Mouse (Mus musculus) lung, embryonic 16.5 days (tissue): ENCODE measurements around the gene Rfc4. TPM values are rescaled to one million over a fixed set of nuclear protein-coding genes. Genes with fewer than 3 reads are reported as not detected.

Source experiments
- ATAC-seq: fragments of 200-750 bp; cut with Nextera tagmentation; 2 replicates; pipeline ENCODE4 v1.8.0; 2017; ENCODE audit warnings: low read depth, mild to moderate bottlenecking, moderate library complexity
- H3K27ac ChIP-seq: fragments of 300-500 bp; sonication (generic); 2 replicates; pipeline ENCODE4 v1.5.1; 2014; ENCODE audit warnings: mild to moderate bottlenecking, control low read depth, low read length
- H3K27me3 ChIP-seq: fragments of 300-500 bp; sonication (generic); 2 replicates; pipeline ENCODE4 v1.6.1; 2014; ENCODE audit warnings: low read depth, low read length, mixed read lengths; ENCODE audit not compliant: control insufficient read depth, insufficient read depth
- H3K36me3 ChIP-seq: fragments of 300-500 bp; sonication (generic); 2 replicates; pipeline ENCODE4 v1.6.1; 2014; ENCODE audit warnings: low read length; ENCODE audit not compliant: control insufficient read depth, insufficient read depth
- H3K4me1 ChIP-seq: fragments of 300-500 bp; sonication (generic); replicated peaks from 2 replicates; pipeline ENCODE4 v1.6.1; 2014; ENCODE audit warnings: low read length, mixed read lengths; ENCODE audit not compliant: control insufficient read depth, insufficient read depth
- H3K4me2 ChIP-seq: fragments of 300-500 bp; sonication (generic); 2 replicates; pipeline ENCODE4 v1.6.1; 2014; ENCODE audit warnings: low read depth, low read length, control low read depth
- H3K4me3 ChIP-seq: fragments of 300-500 bp; sonication (generic); 2 replicates; pipeline ENCODE4 v1.5.1; 2014; ENCODE audit warnings: mild to moderate bottlenecking, low read length, control low read depth
- H3K9ac ChIP-seq: fragments of 300-500 bp; sonication (generic); 2 replicates; pipeline ENCODE4 v1.6.1; 2014; ENCODE audit warnings: low read length, control low read depth
- H3K9me3 ChIP-seq: fragments of 300-500 bp; sonication (generic); 2 replicates; pipeline ENCODE4 v1.6.1; 2016; ENCODE audit warnings: low read length; ENCODE audit not compliant: control insufficient read depth
- WGBS: fragments of 180-500 bp; shearing (Covaris S2); extraction: QIAGEN DNeasy Blood & Tissue Kit; methylation state at CpG from one replicate; pipeline ENCODE4 v1.1.7; 2014; 5-methylcytosine and 5-hydroxymethylcytosine counted together
- polyA plus RNA-seq: library from polyadenylated mRNA; unstranded; fragments of >200 nt; fragmentation: Nextera tagmentation; extraction: Ambion mirVana; gene quantifications from 2 replicates; pipeline ENCODE4 v1.2.1, GENCODE M21; 2015

Gene Rfc4
- polyA plus RNA-seq = 108 and 123 TPM in 2 replicates

DNA sequence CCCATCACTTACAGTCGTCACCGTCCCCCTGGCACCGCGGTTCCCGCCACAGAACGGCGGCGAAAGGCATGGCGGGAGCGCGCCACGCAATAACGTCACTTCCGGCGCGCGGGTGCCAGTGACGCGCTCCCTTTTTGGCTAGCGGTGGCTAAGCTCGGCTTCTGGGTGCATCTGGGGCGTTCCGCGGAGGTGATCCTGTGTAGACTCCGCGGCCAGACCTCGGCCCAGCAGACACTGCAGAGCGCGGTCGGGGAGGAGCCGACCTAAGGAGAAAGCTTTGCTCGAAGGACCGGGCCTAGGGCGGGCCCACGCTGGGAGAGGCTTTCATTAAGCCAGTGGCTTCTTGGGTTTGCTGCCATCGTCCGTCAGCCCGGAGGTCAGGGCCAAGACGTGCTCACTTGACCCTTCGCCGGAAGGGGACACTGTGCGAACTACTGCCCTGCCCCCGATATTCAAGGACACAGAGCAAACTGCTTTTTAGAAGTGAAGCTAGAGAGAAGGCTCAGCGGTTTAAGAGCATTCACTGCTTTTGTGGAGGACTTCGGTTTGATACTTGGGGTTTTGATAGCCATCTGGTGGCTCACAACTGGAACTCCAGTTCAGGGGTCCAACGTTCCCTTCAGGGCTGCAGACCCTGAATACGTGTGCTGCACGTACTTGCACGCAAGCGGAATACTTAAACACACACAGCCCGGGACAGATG, at the start of gene Rfc4:
TSS of gene Rfc4 (minus strand) at position 65 of the 703 bp plus-strand sequence.
- ATAC-seq = peak; percentile 95
- under 1% methylated on average over 51 of the region's 51 CpGs for WGBS
- Histone ChIP-seq H3K36me3 (peaks cover 6% of the 10 kb centered on the region), H3K4me2 (peak within 1 kb of the TSS; percentile 90), H3K9me3 (no peaks in the 10 kb centered on the region), H3K27ac (peak within 1 kb of the TSS; percentile 98), H3K4me3 (peak within 1 kb of the TSS; percentile 73), H3K27me3 (no peaks in the 10 kb centered on the region), H3K9ac (peak within 1 kb of the TSS; percentile 92), H3K4me1 (peaks cover 9% of the 10 kb centered on the region)

DNA sequence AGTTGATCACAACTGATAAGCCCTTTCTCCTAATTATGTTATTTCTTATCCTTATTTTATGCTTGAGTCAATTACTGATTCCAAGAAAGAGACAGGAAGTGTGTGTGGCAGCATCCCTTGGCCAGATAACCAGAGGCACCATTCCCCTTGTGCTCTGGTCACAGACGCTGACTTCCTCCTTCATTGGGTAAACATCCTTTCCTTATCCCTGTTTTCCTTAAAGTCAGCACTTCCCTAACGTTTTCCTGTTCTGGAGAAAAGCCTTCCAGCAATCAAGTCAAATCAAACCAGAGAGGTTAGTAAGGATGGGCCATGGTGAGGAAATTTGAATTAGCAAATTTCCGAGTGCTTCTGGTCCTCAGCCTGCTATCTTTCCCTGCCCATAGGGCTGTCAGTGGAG, 48.4 kb upstream of the Rfc4 start:
- no peaks in the 10 kb centered on the region for H3K4me1 ChIP-seq
- H3K36me3 ChIP-seq = no peaks in the 10 kb centered on the region
- no peak overlapping the region for H3K9ac ChIP-seq
- H3K4me3 ChIP-seq = no peak overlapping the region
- ATAC-seq = no peak
- WGBS = 29% methylated on average over 3 of the region's 3 CpGs
- H3K27me3 ChIP-seq = no peaks in the 10 kb centered on the region
- no peak overlapping the region for H3K4me2 ChIP-seq
- H3K9me3 ChIP-seq = no peaks in the 10 kb centered on the region; the same call in 1 of the 2 replicates
- H3K27ac ChIP-seq = no peak overlapping the region

DNA sequence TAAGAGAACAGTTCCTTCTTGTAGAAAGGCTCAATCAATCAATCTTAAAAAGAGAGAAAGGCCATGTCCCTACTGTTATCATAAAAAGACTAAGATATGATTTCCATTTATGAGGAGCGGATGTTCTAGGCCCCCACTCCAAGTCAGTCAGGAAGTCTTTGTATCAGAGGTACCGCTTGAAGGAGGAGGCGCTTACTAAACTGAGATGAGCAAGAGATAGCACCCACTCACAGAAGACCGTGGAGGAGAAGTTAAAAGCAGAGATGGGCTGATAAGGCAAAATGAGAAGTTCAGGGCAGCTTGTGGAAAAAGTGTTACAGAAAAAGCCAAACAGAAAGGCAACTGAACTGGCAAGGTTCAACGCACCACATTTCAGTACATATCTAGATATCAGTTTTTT, 47.3 kb upstream of the Rfc4 start:
- WGBS = 78% methylated on average over 5 of the region's 5 CpGs
- Histone ChIP-seq H3K9ac (no peak overlapping the region), H3K27ac (no peak overlapping the region), H3K9me3 (no peaks in the 10 kb centered on the region; the same call in 1 of the 2 replicates), H3K36me3 (no peaks in the 10 kb centered on the region), H3K4me3 (no peak overlapping the region), H3K4me2 (no peak overlapping the region), H3K27me3 (no peaks in the 10 kb centered on the region), H3K4me1 (no peaks in the 10 kb centered on the region)
- ATAC-seq = no peak

DNA sequence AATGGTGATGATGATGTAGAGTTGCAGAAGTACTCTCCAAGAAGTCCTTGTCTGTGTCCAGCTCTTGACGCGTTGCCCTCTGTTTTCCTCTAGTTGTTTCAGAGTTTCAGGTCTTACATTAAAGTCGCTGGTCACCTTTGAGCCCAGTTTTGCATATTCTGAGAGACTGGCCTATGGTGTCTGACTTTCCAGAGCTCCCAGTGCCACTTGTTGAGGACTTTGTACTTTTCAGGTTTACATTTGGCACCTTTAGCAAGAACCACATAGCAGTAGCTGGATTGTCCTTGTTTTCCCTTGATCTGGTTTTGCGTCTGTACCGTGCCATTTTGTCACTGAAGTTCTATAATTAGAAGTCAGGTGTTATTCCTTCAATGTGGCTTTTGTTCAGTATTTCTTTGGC, 46.4 kb upstream of the Rfc4 start:
- Histone ChIP-seq H3K27ac (no peak overlapping the region), H3K9ac (no peak overlapping the region), H3K9me3 (no peaks in the 10 kb centered on the region; the same call in 1 of the 2 replicates), H3K4me1 (no peaks in the 10 kb centered on the region), H3K4me2 (no peak overlapping the region), H3K27me3 (no peaks in the 10 kb centered on the region), H3K4me3 (no peak overlapping the region), H3K36me3 (no peaks in the 10 kb centered on the region)
- WGBS = 89% methylated on average over 5 of the region's 5 CpGs
- ATAC-seq = no peak

DNA sequence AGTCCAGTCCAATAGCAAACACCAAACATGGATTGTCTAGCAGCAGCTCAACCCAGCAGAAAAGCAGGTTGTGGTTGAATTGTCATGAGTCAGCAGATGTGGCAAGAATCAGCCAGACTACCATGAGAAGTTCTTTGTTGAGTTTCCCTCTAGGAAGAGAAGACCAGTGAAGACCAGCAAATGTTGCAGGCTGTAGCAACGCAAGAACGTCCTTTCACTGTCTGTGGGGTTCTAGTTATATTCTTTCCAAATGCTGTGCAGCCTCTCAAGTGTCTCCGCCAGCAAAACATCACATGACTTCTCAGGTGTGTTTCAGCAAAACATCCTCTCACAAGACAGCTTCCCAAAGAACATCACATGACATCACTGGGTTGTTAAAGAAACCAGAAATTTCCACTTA, 43.3 kb upstream of the Rfc4 start:
- Histone ChIP-seq H3K4me2 (no peak overlapping the region), H3K27ac (no peak overlapping the region), H3K9ac (no peak overlapping the region), H3K4me1 (no peaks in the 10 kb centered on the region), H3K9me3 (no peaks in the 10 kb centered on the region; the same call in 1 of the 2 replicates), H3K4me3 (no peak overlapping the region), H3K27me3 (no peaks in the 10 kb centered on the region), H3K36me3 (no peaks in the 10 kb centered on the region)
- ATAC-seq = no peak
- 85% methylated on average over 3 of the region's 3 CpGs for WGBS

GRCm38 (mm10) chr16:23167079-23167478, 39.5 kb upstream of the Rfc4 start:
- Histone ChIP-seq H3K36me3 (no peaks in the 10 kb centered on the region), H3K27me3 (no peaks in the 10 kb centered on the region), H3K9ac (no peak overlapping the region), H3K4me2 (no peak overlapping the region), H3K9me3 (no peaks in the 10 kb centered on the region), H3K27ac (no peak overlapping the region), H3K4me3 (no peak overlapping the region), H3K4me1 (no peaks in the 10 kb centered on the region)
- WGBS = 42% methylated on average over 5 of the region's 5 CpGs
- no peak for ATAC-seq

DNA sequence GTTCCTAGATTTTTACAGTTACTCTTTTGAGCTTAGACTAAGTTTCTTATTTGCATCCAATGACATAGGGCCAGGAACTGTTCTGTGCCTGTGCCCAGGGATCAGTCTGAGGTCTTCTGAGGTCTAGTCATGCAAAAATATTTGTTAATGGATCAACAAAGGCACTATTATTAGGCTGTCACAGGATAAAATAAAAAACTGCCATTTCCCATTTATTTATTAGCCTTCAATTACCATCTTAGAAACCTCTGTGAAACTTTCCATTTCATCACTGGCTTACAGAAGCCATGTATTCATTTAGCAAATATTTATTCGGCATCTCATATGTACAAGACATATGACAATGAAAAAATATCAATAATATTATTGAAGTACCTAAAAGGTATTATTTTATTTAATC, 39.1 kb upstream of the Rfc4 start:
- no peaks in the 10 kb centered on the region for H3K9me3 ChIP-seq
- 89% methylated on average over 1 of the region's 1 CpGs for WGBS
- H3K4me3 ChIP-seq = no peak overlapping the region
- ATAC-seq = no peak
- H3K4me2 ChIP-seq = no peak overlapping the region
- no peaks in the 10 kb centered on the region for H3K27me3 ChIP-seq
- H3K4me1 ChIP-seq = no peaks in the 10 kb centered on the region
- H3K36me3 ChIP-seq = no peaks in the 10 kb centered on the region
- H3K9ac ChIP-seq = no peak overlapping the region
- H3K27ac ChIP-seq = no peak overlapping the region

GRCm38 (mm10) chr16:23165441-23165840, 37.9 kb upstream of the Rfc4 start:
- H3K36me3 ChIP-seq = no peaks in the 10 kb centered on the region
- no peaks in the 10 kb centered on the region for H3K27me3 ChIP-seq
- 50% methylated on average over 9 of the region's 9 CpGs for WGBS

DNA sequence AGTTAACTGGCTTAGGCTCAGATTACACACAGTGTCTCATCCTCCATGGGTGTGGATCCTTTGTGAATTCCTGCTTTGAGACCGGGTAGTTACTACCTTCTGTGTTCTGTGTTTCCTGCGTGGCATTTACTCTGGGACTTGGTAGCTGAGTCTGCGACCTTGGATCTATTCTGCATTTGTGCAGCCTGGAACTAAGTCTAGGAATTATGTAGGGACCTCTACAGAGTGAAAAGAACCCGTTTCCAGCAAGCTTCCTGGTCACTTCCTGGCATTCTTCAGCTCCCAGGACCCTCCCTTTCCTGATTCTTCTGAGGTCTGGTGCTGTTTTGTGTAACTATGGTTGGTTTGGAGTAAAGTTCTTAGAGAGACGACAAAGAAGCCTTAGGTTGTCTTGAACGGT, 36.9 kb upstream of the Rfc4 start:
- peak; percentile 45; the same call in 1 of the 2 replicates for ATAC-seq
- H3K27me3 ChIP-seq = no peaks in the 10 kb centered on the region
- H3K9ac ChIP-seq = no peak overlapping the region
- H3K27ac ChIP-seq = peak overlapping the region; percentile 30
- H3K36me3 ChIP-seq = no peaks in the 10 kb centered on the region
- no peaks in the 10 kb centered on the region for H3K4me1 ChIP-seq
- H3K4me3 ChIP-seq = no peak overlapping the region
- 61% methylated on average over 6 of the region's 6 CpGs for WGBS
- no peaks in the 10 kb centered on the region for H3K9me3 ChIP-seq
- no peak overlapping the region for H3K4me2 ChIP-seq

More at GRCm38 (mm10) chr16:23165441-23165840, 37.9 kb upstream of the Rfc4 start:
- H3K4me3 ChIP-seq = no peak overlapping the region
- no peak overlapping the region for H3K4me2 ChIP-seq
- H3K9me3 ChIP-seq = no peaks in the 10 kb centered on the region
- no peaks in the 10 kb centered on the region for H3K4me1 ChIP-seq
- no peak for ATAC-seq
- no peak overlapping the region for H3K9ac ChIP-seq
- H3K27ac ChIP-seq = no peak overlapping the region
